Mouse (Mus musculus): ENCODE measurements at regions not wholly inside any gene's neighbourhood (a gene's known extent, or its start where the extent isn't known, plus 50 kb on each side); places are given as distances from the start of the nearest gene placed in this dataset.

GRCm38 (mm10) chr6:136229791-136230190 lies 56.5 kb upstream of the Grin2b start:
- no peak for DNase-seq

- DNase-seq: no peak
Observed at GRCm38 (mm10) chr6:136235473-136235872, 62.2 kb upstream of the Grin2b start.

- no peak for DNase-seq
Observed at GRCm38 (mm10) chr6:136238989-136239388, 65.7 kb upstream of the Grin2b start.

- DNase-seq: no peak
Observed at GRCm38 (mm10) chr6:136239416-136239815, 66.1 kb upstream of the Grin2b start.

GRCm38 (mm10) chr6:136241574-136242311 lies 68.4 kb upstream of the Grin2b start:
- no peak for DNase-seq

GRCm38 (mm10) chr6:136244895-136245294 lies 71.6 kb upstream of the Grin2b start:
- no peak for DNase-seq

- no peak for DNase-seq
Observed at GRCm38 (mm10) chr6:136255726-136256512, 71.4 kb upstream of the Gm8994 start.

- DNase-seq: peak; percentile 83
Observed at GRCm38 (mm10) chr6:136275742-136276141, 51.6 kb upstream of the Gm8994 start.

GRCm38 (mm10) chr6:136276771-136277170 lies 50.6 kb upstream of the Gm8994 start:
- peak; percentile 68 for DNase-seq
